ENCODE assay signal across 16 mouse cellular contexts in genomic region chr7:73478157-73479058, GRCm38 (mm10).
DNase-seq lines count a peak whose midpoint lies in the region; ATAC-seq and TF ChIP-seq lines count a peak whose summit lies in the region.
"Had no signal": no experiment of that assay in that cellular context is flagged by ENCODE, and none has a peak within 500 bp of the region (broad histone marks: within the 10 kb centered on the region; RNA-seq: fewer than 3 reads in every experiment).

No protein-coding gene starts in this region.

- H3K27me3 ChIP-seq in heart, adult 2 months (ENCODE audit: control insufficient read depth, insufficient read depth, low read length) = no peaks in the 10 kb centered on the region
- no peaks in the 10 kb centered on the region for H3K27me3 ChIP-seq in heart, embryonic 12.5 days (replicated peaks)
- no peaks in the 10 kb centered on the region for H3K27me3 ChIP-seq in liver, embryonic 16.5 days (ENCODE audit: control insufficient read depth, insufficient read depth, low read depth, low read length)
- H3K27me3 ChIP-seq: embryonic facial prominence, embryonic 13.5 days; hindbrain, embryonic 12.5 days; limb, embryonic 15.5 days had no signal

- no peak for TF ChIP-seq CTCF in heart, adult 2 months (IDR thresholded peaks at IDR 0.05)

- no peak for TF ChIP-seq POLR2A in heart, adult 2 months (IDR thresholded peaks at IDR 0.05; ENCODE audit: insufficient read depth, low read depth, low read length)

- no peaks in the 10 kb centered on the region for H3K9me3 ChIP-seq in heart, embryonic 12.5 days (replicated peaks)
- no peaks in the 10 kb centered on the region for H3K9me3 ChIP-seq in liver, embryonic 16.5 days (replicated peaks; ENCODE audit: control insufficient read depth, low read length)
- H3K9me3 ChIP-seq: embryonic facial prominence, embryonic 13.5 days; forebrain, embryonic 10.5 days; hindbrain, embryonic 12.5 days; limb, embryonic 15.5 days; midbrain, embryonic 10.5 days had no signal

- ATAC-seq in heart, embryonic 12.5 days (ENCODE audit: insufficient number of reproducible peaks, low FRiP score) = no peak
- peak; percentile 45; the same call in 1 of the 2 replicates for ATAC-seq in liver, embryonic 16.5 days (ENCODE audit: low read depth)
- ATAC-seq: intestine, postnatal 0 days had no signal

- DNase-seq in heart, adult 2 months = peak in 1 of 2 experiments; percentile 34
- DNase-seq in heart, adult 11 months = no peak
- DNase-seq in gastrocnemius, postnatal 14 days = peak; percentile 20
- no peak for DNase-seq in lung, adult 18-20 months
- no peak for DNase-seq in layer of hippocampus, adult 8-10 months (ENCODE audit: low spot score in 2 of 2)
- DNase-seq: cerebellum, postnatal 36 days; kidney, postnatal 10 days; right cerebral cortex, postnatal 4 days had no signal

- WGBS in heart, adult 2 months = 58% methylated on average over 11 of the region's 11 CpGs
- WGBS in heart, embryonic 12.5 days = 79% methylated on average over 11 of the region's 11 CpGs
- WGBS in liver, embryonic 16.5 days (ENCODE audit: insufficient replicate concordance) = 76% methylated on average over 11 of the region's 11 CpGs

- H3K4me3 ChIP-seq in heart, adult 2 months = peak overlapping the region; percentile 22
- no peak overlapping the region for H3K4me3 ChIP-seq in heart, embryonic 12.5 days
- H3K4me3 ChIP-seq in liver, embryonic 16.5 days (ENCODE audit: low read depth, low read length) = no peak overlapping the region
- H3K4me3 ChIP-seq: embryonic facial prominence, embryonic 13.5 days; forebrain, embryonic 10.5 days; hindbrain, embryonic 12.5 days; limb, embryonic 15.5 days; midbrain, embryonic 10.5 days had no signal

- no peak for TF ChIP-seq EP300 in heart, adult 2 months (IDR thresholded peaks at IDR 0.05; ENCODE audit: insufficient read depth, low read depth, low read length)

- peaks cover 3% of the 10 kb centered on the region for H3K79me2 ChIP-seq in heart, adult 2 months (replicated peaks; ENCODE audit: control insufficient read depth, insufficient read depth, low read length)

- H3K4me1 ChIP-seq in heart, adult 2 months (ENCODE audit: control insufficient read depth, insufficient read depth, low read length) = peaks cover 2% of the 10 kb centered on the region; the same call in 1 of the 2 replicates
- peaks cover 29% of the 10 kb centered on the region for H3K4me1 ChIP-seq in heart, embryonic 12.5 days (replicated peaks)
- H3K4me1 ChIP-seq in liver, embryonic 16.5 days (ENCODE audit: control insufficient read depth, low read depth, low read length) = no peaks in the 10 kb centered on the region
- H3K4me1 ChIP-seq: embryonic facial prominence, embryonic 13.5 days; forebrain, embryonic 10.5 days; hindbrain, embryonic 12.5 days; limb, embryonic 15.5 days; midbrain, embryonic 10.5 days had no signal

- H3K27ac ChIP-seq in heart, adult 2 months = peak overlapping the region; percentile 79
- H3K27ac ChIP-seq in heart, embryonic 12.5 days (ENCODE audit: poor library complexity, severe bottlenecking) = peak overlapping the region; percentile 77
- peak overlapping the region; percentile 29; the same call in 1 of the 2 replicates for H3K27ac ChIP-seq in liver, embryonic 16.5 days (ENCODE audit: low read length)
- H3K27ac ChIP-seq: embryonic facial prominence, embryonic 13.5 days; forebrain, embryonic 10.5 days; hindbrain, embryonic 12.5 days; limb, embryonic 15.5 days; midbrain, embryonic 10.5 days had no signal

- no peak overlapping the region for H3K4me2 ChIP-seq in heart, embryonic 12.5 days
- no peak overlapping the region for H3K4me2 ChIP-seq in liver, embryonic 16.5 days (ENCODE audit: low read depth, low read length)
- H3K4me2 ChIP-seq: embryonic facial prominence, embryonic 13.5 days; hindbrain, embryonic 12.5 days; limb, embryonic 15.5 days had no signal

- peak overlapping the region; percentile 21 for H3K9ac ChIP-seq in heart, adult 2 months (ENCODE audit: low read depth, low read length)
- no peak overlapping the region for H3K9ac ChIP-seq in heart, embryonic 12.5 days
- no peak overlapping the region for H3K9ac ChIP-seq in liver, embryonic 16.5 days (ENCODE audit: low read depth, low read length)
- H3K9ac ChIP-seq: embryonic facial prominence, embryonic 13.5 days; hindbrain, embryonic 12.5 days; limb, embryonic 15.5 days had no signal

- peaks cover 40% of the 10 kb centered on the region for H3K36me3 ChIP-seq in heart, adult 2 months (ENCODE audit: control insufficient read depth, insufficient read depth, low read length)
- peaks cover 91% of the 10 kb centered on the region for H3K36me3 ChIP-seq in heart, embryonic 12.5 days
- peaks cover 85% of the 10 kb centered on the region for H3K36me3 ChIP-seq in liver, embryonic 16.5 days (ENCODE audit: control insufficient read depth, insufficient read depth)

- intact Hi-C loops in heart, adult 2 months (cut with DNase I) = no loop called here
- intact Hi-C loops in gastrocnemius, postnatal 14 days (cut with DNase I; ENCODE audit: low total_unique reads) = no loop called here

Comparison
In these comparisons a context has a peak if more than half of its experiments do, and no peak if none do; other contexts are left out.
1. H3K27ac ChIP-seq: peak in every context shown above with its lines; median percentile 79 in heart, adult 2 months; 77 in heart, embryonic 12.5 days; 29 in liver, embryonic 16.5 days.